Mouse (Mus musculus) skeletal muscle tissue, adult 2 months (tissue): Measurements from ENCODE around the gene Fosl2.
A peak's percentile ranks its signal among the peaks of the same experiment; 100 is the strongest.

Source experiments
- DNase-seq: peaks from one replicate; pipeline ENCODE4 v3.0.0-alpha.2; 2012; ENCODE audit warnings: low read depth, low spot score

The Fosl2 gene

GRCm38 (mm10) chr5:32135336-32136206 lies at the start of gene Fosl2:
Gene Fosl2, plus strand, starts transcription at chr5:32135801.
- DNase-seq = peak; percentile 99

GRCm38 (mm10) chr5:32085971-32086370 lies 49.6 kb upstream of the Fosl2 start:
- no peak for DNase-seq

GRCm38 (mm10) chr5:32086526-32087090 lies 49.0 kb upstream of the Fosl2 start:
- peak; percentile 70 for DNase-seq

GRCm38 (mm10) chr5:32089481-32089880 lies 46.1 kb upstream of the Fosl2 start:
- DNase-seq = no peak

GRCm38 (mm10) chr5:32092281-32092680 lies 43.3 kb upstream of the Fosl2 start:
- no peak for DNase-seq

- no peak for DNase-seq
Observed at GRCm38 (mm10) chr5:32098691-32099090, 36.9 kb upstream of the Fosl2 start.

GRCm38 (mm10) chr5:32102484-32102883 lies 33.1 kb upstream of the Fosl2 start:
- peak; percentile 87 for DNase-seq

GRCm38 (mm10) chr5:32102971-32103431 lies 32.6 kb upstream of the Fosl2 start:
- peak; percentile 93 for DNase-seq

GRCm38 (mm10) chr5:32103545-32103944 lies 32.1 kb upstream of the Fosl2 start:
- no peak for DNase-seq

GRCm38 (mm10) chr5:32104119-32104990 lies 31.2 kb upstream of the Fosl2 start:
- no peak for DNase-seq

GRCm38 (mm10) chr5:32106473-32107140 lies 29.0 kb upstream of the Fosl2 start:
- peak; percentile 80 for DNase-seq

GRCm38 (mm10) chr5:32110651-32111050 lies 24.9 kb upstream of the Fosl2 start:
- no peak for DNase-seq

GRCm38 (mm10) chr5:32112206-32112916 lies 23.2 kb upstream of the Fosl2 start:
- peak; percentile 32 for DNase-seq

GRCm38 (mm10) chr5:32120901-32121376 lies 14.7 kb upstream of the Fosl2 start:
- no peak for DNase-seq

- no peak for DNase-seq
Observed at GRCm38 (mm10) chr5:32121936-32122335, 13.7 kb upstream of the Fosl2 start.

- DNase-seq = no peak
Observed at GRCm38 (mm10) chr5:32122363-32122762, 13.2 kb upstream of the Fosl2 start.

- no peak for DNase-seq
Observed at GRCm38 (mm10) chr5:32124957-32125356, 10.6 kb upstream of the Fosl2 start.

GRCm38 (mm10) chr5:32127226-32127625 lies 8.4 kb upstream of the Fosl2 start:
- no peak for DNase-seq

- DNase-seq = no peak
Observed at GRCm38 (mm10) chr5:32127927-32128326, 7.7 kb upstream of the Fosl2 start.

GRCm38 (mm10) chr5:32132971-32133501 lies 2.6 kb upstream of the Fosl2 start:
- no peak for DNase-seq
